Mouse (Mus musculus) embryo, embryonic 11.5 days (tissue): ENCODE measurements at regions not wholly inside any gene's neighbourhood (a gene's known extent, or its start where the extent isn't known, plus 50 kb on each side); places are given as distances from the start of the nearest gene placed in this dataset.

Source experiments
- DNase-seq: peaks from one replicate; pipeline ENCODE4 v3.0.0-alpha.2; 2012; ENCODE audit warnings: low read depth, low spot score

- DNase-seq: no peak
These were observed 156.4 kb upstream of the Six2 start for GRCm38 (mm10) chr17:85844486-85844885.

DNA sequence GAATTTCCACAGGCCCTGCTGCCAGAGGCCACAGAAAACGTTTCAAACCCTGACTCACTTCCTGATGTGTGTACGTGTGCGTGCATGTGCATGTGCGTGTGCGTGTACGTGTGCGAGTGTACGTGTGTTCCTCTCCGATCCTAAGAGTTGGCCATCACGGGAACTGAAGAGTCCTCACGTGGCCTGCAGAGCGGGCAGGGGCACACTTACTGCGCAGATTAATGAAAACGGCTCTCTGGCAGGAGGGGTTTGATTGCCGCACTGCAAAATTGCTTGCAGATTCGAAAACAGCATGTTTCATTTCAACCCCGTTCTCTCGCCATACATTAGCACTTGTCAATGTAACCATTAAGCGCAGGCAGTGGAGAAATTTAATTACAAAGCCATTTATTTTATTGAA, 135.0 kb upstream of the Six2 start:
- DNase-seq: no peak

- no peak for DNase-seq
These were observed 133.8 kb upstream of the Six2 start for GRCm38 (mm10) chr17:85821861-85822260.

DNA sequence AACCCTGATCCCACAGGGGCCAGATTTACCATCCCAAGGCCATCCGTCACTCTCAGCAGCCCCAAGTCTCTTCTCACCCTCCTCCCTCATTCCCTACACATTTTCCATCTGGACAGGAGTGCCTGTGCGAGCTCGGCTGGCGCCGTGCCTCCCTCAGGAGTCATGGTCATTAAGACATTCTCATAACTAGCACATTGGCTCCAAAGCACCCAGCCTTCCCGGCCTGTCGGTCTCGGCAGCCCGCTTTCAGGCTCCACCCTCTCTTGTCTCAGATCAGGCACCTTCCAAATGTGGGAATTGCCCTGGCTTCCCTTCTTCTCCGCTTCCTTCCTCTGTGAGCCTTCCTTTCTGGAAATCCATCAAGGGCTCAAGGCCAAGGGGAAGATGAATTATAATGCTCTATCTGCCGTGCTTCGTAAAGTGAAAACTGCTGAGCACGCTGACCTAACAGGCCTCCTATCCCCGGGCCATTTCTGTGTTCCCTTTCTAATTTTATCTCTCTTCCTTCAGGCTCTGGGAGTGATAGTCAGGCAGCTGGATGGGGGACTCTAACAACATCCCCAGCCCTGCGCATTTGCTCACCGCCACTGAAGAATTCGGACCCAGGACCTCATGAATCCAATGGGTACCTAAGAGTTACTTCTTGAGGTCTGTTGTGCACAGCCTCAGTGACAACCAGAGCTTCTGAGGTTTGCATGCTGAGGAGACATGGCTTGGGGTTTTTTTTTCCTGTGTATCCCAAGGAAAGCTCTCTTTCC, 130.2 kb upstream of the Six2 start:
- no peak for DNase-seq

DNA sequence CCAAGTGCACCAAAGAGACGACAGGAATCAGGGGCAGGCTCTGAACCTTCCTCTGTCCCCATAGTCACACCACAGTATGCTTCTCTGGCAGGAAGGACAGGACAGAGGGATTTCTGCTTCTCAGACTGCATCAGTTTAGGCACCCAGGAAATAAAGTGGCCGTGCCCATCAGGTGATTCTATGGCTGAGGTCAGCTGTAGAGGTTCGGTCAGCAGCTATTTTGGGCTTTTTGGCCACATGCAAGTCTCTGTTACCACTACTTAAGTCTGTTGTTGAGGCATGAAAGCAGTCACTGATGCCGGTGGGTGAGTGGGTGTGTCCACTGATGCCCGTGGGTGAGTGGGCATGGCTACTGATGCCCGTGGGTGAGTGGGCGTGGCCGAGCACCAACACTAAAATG, 128.4 kb upstream of the Six2 start:
- no peak for DNase-seq

DNA sequence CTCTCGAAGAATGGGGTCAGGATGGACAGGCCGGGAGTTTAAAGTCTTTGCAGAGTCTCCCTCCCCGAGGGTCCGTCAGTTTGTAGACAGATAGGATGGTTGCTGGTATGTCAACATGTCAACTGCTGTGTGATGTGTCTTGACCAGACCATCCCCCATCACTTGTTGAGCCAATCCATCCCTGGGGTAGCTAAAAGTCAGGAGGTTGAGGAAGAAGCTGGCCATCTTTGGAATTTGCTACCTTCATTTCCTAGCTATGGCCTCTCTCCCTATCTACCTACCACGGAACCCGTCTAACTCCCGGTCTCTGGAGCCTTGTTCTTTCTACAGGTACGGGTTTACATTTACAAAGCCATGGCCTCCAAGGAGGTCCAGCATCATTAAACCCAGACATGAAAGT, 128.0 kb upstream of the Six2 start:
- DNase-seq: no peak

- DNase-seq: no peak
These were observed 120.5 kb upstream of the Six2 start for GRCm38 (mm10) chr17:85808580-85808979.

GRCm38 (mm10) chr17:85805726-85806359, 117.8 kb upstream of the Six2 start:
- no peak for DNase-seq

DNA sequence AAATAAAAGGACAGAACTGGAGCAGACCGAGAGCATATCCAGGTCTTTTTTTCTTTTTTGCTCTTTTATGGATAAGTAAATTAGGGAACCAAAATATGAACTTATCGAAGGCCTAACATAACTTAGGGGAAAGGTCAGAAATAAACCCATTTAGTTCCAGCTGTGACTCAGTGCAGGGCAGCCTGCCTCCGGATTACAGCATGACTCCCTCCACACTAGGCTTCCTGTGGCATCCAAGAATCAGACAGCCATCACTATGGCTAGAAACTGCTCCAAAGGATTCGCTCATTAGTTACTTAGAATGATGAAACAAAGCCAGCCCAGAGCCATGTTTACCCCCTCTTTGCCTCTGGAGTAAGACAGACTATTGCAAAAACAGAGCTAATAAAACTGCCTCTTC, 116.6 kb upstream of the Six2 start:
- no peak for DNase-seq

DNA sequence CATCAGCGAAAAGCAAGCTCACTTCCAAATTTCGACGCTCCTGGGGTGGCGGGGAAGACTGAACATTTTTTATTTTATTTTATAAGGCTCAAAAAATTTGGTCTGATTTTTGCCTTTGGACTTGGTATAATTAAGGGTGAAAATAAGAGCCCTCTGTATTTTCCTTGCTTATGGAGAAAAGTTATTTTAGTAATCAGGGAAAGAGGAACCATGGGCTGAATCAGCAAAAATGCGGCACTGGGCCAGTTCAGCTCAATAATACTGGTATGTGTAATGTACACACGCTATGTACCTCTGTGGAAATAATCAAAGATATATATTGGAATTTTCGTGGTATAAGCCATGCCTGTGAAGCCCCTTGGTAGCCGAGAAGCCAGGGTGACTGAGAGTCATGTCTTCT, 113.7 kb upstream of the Six2 start:
- DNase-seq: no peak

- DNase-seq: no peak
These were observed 113.1 kb upstream of the Six2 start for GRCm38 (mm10) chr17:85801079-85801605.

DNA sequence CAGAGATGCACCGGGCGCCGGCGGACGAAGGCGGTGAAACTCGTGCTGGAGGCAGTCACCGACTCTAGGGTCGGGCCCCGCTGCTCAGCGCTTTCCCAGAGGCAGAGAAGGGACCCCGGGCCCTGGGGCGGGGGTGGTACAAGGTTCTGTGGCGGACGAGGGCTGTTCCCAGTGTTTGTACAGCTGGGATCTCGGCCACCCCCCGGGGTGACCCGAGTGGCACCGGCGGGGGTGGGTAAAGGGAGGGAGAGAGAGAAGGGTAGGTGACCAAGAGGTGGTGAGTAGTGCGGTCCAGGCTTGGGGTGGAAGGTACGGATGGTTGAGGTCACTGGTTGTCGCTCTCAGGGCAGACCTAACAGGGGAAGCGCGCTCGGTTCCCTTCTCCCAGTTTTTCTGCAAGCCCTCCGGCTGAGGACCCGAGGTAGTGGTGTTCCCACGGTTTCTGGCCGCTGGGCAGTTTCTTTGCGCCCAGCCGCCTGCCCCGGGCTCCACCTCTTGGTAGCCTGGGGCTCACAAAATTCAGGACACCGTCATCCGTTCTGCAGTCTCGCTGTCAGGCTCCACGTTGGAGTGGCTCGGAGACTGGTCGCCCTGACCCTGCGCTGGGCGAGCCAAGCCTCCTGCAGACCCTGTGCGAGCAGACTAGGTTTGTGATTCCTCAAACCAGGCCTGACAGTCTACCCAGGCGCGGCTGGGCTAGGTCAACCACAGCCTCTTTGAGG, 112.4 kb upstream of the Six2 start:
- DNase-seq: no peak

GRCm38 (mm10) chr17:85799865-85800356, 111.8 kb upstream of the Six2 start:
- DNase-seq: no peak

DNA sequence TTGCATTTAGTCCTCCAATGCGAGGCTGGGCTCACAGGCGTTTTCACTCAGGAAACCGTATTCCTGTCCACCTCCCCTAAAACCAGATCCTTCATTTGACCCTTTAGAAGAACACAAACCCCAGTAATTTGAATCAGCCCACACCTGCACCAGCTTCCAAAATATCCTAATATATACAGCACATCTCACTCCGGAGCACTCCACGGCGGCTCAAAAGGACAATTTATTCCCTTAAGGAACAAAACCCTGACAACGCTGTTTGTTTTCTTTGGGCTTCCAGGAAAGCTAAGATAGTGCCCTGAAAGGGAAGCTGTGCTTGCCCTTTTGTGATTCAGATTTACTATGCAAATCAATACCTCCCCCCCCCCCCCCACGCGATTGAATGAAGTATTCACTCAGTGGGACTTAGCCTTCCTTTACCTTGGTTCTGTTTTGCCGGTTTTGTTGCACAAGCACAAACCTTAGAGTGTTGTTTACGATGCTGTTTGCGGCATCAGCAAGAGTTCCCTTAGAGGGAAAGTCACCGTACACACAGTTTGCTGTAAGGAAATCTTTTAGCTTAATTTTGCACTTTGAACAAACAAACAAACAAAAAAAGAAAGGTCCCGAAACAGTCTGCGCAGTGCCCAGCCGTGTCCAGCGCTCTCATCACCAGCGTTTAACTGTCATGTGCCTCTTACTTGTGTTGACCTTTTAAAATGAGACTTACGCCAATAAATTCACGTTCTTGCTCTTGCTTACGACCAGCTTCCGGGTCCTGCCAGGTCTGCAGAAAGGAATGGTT, 111.2 kb upstream of the Six2 start:
- no peak for DNase-seq

DNA sequence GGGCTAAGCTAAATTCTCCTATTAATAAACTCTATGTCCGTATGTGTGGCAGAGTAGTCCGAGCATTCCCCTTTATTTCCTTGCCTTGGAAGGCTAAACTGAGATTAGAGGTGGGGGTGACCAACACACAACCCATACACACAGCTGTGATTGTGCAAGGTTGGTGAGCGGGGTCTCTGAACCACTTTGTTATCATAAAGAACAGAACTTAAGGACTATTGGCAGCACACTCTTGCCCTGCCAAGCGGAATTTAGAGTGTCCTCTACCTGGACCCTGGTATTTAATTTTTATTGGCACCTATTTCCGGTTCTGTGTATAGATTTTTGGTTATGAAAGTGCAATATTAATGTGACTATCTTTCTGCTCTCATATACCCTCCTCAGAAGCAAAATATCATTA, 109.7 kb upstream of the Six2 start:
- DNase-seq: no peak

DNA sequence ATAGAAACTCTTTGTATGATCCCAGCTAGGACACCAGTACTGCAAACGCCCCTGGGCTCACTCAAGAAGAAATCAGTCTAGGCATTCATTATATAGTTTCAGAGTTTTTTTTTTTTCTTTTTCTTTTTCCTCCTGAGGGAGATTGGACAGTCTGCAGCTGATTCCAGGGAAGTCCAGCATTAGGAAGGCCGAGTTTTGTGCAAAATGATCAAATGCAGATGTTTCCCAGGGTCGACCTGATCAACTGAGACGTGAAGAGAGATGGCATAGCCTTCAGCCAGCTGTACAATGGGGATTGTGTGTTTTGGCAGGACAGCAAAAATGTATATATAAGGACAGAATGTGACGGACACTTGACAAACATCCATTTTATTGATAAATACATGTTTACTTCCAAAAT, 107.7 kb upstream of the Six2 start:
- DNase-seq: no peak

- DNase-seq: no peak
These were observed 97.7 kb upstream of the Six2 start for GRCm38 (mm10) chr17:85785625-85786294.

DNA sequence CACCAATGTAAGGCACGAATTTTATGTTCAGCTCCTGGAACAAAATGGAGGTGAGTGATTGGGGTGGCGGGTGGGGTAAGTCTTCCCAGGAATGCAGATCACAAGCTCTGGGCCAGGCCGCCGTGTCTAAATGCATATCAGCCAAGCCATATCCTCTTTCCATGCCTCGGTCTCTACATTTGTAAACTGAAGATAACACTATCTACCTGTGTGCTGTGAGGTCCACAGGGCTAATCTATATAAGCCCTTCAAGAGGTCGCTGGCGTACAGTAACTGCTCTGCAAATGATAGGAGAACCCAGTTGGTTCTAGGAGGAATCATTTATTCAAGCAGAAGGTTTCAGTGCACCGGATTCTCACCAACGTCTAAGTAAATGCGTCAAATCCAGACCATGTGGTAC, 92.4 kb upstream of the Six2 start:
- no peak for DNase-seq

DNA sequence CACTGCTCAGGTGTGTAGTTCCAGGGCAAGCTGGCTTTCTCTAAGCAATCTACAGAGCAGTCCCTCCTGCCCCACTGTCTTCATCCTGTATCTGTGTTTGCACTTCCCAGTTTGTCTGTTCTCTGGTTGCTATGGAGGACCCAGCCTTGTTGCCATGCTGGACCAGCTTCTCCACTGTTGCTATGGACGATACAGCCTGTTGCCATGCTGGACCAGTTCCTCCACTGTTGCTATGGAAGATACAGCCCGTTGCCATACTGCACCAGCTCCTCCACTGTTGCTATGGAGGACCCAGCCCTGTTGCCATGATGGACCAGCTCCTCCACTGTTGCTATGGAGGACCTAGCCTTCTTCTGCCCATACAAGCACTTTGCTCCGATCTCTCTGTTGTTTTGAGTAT, 88.8 kb upstream of the Six2 start:
- DNase-seq: no peak

DNA sequence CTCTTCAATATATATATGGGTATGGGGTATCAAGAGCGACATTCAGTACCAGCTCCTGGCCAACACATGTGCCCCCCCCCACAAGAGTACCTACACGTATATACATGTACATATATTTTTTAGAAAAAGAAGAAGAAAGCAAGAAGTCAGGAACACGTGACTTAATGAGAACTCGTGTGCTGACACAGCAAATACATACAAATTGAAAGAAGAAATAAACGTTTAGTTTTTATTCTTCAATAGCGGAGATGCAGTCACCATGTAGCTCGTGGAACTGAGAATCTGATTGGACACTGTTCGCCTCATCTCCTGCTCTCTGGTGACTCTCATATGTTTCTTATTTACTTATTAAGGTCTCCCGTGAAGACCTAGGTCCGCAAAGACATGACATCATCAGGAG, 80.3 kb upstream of the Six2 start:
- DNase-seq: no peak

DNA sequence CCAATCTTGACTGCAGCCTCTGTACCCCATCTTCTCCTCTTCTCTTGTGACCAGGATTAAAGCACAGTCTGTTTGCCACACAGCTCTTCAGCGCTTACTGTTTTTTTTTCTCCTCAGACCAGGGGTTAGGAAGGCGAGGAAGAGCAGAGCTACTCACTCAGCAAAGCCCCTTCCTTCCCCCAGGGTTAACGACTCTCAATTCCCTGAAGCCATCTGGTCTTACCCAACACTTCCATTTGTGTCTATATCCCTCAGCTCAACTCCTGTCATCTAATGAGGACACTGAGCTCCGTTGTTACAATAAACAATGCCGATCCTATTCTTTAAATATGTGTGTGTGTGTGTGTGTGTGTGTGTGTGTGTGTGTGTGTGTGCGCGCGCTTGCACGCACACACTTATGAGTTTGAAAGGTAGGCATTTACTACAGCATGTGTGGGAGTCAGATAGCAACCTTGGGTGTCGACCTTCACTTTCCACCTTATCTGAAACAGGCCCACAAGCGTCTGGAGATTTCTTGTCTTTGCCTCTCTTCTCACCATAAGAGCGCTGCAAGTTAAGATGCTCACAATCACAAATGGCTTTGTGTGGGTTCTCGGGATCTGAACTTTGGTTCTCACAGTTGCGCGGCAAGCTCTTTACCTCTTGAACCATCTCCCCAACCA, 79.3 kb upstream of the Six2 start:
- DNase-seq: no peak
